Mouse (Mus musculus) embryonic stem cell, embryonic (primary cell): ENCODE measurements at regions not wholly inside any gene's neighbourhood (a gene's known extent, or its start where the extent isn't known, plus 50 kb on each side); places are given as distances from the start of the nearest gene placed in this dataset.

Experiments used
- CTCF ChIA-PET, 4 experiments: fragments of 300-600 bp in 2 of 4; fragments of 350-600 bp in 2 of 4; sonication (Branson Sonifier 250); formaldehyde crosslinking; loops; one replicate each; lab custom pipeline; 2022; ENCODE audit warnings: inconsistent platforms in 2 of 4; lab: Charles Lee
- POLR2A ChIA-PET, 4 experiments: fragments of 300-600 bp in 2 of 4; fragments of 350-600 bp in 2 of 4; sonication (Branson Sonifier 250); formaldehyde crosslinking; loops; one replicate each; lab custom pipeline; 2022; ENCODE audit warnings: antibody characterized with exemption in 4 of 4, inconsistent platforms in 1 of 4; lab: Charles Lee

DNA sequence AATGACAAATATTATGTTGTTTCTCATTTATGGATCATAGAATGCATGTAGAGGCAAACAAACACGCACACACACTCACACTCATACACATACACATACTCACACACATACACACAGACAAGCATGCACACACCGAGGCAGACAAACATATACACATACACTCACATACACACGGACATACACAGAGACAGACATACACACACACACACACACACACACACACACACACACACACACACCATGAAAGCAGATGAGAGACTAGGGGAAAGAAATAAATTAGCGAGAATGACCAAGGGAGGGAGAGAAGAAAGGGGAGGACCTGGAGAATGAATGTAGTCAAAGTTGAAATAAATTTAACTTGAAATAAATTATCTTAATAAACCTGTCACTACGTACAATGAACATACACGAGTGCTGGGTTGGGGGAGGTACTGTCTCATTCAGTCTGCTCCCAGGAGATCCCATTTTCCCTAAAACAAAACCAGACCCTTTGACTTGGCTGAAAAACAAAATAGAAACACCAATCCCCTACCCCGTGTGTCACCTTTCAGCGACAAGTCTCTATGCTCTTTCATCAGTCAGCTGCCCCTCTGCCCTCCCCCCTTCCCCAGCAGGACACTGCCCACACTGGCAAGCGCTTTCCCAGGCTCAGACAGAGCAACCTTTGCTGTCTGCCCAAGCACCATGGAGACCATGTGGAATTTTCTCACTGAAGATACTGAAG lies 167.7 kb downstream of the Qdpr start:
- POLR2A ChIA-PET = no interaction called here
- CTCF ChIA-PET = no interaction called here

DNA sequence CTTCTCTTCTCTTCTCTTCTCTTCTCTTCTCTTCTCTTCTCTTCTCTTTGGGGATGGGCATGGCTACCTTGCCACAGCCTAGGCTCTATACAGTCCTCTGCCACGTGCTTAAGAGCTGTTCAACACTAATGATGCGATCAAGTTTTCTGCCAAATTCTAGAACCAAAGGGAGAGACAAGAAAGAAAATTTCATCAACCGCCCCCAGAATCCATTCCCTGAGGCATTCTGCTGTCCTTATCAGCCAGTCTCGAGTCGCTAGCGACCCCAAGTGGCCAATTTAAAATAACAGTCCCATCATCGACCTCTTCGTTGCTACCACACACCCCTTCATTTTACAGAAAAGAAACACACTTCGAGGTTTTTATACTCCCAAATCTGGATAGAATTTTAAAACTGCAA lies 171.5 kb downstream of the Qdpr start:
- ChIA-PET POLR2A (no interaction called here), CTCF (interaction anchor here in 3 of 4 experiments (0.7 to 1.4 kb wide), 4 partner anchors 10 to 141 kb away, joined by 3 to 6 read pairs (median 4); no protein-coding TSS in a partner anchor)

DNA sequence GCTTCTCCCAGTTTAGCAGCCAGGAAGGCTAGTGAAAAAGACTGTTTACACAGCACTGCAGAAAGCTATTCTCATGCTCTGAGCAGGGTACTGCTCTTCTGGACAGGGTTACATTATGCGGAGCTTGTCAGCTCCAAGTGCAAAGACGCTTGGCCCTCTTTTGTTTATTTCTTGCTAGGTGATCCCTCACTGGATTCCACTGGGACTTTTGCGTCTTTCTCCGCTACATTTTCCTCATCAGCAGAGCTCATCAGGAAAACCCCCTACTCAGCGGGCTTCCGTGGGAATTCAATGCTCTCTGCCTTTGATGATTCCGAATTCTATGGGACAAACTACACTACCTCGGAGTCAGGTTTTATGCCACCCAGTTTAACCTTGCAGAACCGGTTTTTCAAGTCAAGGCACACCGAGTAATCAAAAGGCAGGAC lies 172.0 kb downstream of the Qdpr start:
- CTCF ChIA-PET = interaction anchor here in 3 of 4 experiments (0.6 to 1.4 kb wide), 5 partner anchors 9 to 142 kb away, joined by 3 to 4 read pairs (median 3); no protein-coding TSS in a partner anchor
- POLR2A ChIA-PET = no interaction called here

DNA sequence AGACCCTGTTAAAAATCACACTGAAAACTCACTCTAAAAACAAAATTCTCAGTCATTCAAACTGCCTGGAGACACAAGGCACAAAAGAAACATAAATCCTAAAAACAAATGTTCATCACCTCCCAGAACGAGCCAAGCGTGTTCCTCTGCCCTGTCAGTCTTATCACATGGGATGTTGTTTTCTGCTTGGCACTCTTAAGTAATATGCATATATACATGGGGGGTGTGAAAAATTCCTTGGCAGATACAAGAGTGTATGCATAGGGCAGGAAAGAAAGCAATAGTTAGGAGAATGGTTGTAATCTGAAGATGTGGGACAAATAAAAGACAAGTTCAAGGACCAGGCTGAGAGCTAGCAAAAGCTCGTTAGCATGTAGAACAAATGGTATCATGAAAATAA lies 179.4 kb downstream of the Qdpr start:
- POLR2A ChIA-PET = no interaction called here

GRCm38 (mm10) chr5:45269391-45269790 lies 180.6 kb downstream of the Qdpr start:
- ChIA-PET CTCF (interaction anchor here in 1 of 4 experiments (1.6 kb wide), 1 partner anchor 9 kb away, joined by 3 read pairs; no protein-coding TSS in a partner anchor), POLR2A (no interaction called here)

More for the DNA sequence above, 179.4 kb downstream of the Qdpr start:
- CTCF ChIA-PET = no interaction called here

GRCm38 (mm10) chr5:45266914-45267313 lies 183.1 kb downstream of the Qdpr start:
- ChIA-PET POLR2A (no interaction called here), CTCF (no interaction called here)

DNA sequence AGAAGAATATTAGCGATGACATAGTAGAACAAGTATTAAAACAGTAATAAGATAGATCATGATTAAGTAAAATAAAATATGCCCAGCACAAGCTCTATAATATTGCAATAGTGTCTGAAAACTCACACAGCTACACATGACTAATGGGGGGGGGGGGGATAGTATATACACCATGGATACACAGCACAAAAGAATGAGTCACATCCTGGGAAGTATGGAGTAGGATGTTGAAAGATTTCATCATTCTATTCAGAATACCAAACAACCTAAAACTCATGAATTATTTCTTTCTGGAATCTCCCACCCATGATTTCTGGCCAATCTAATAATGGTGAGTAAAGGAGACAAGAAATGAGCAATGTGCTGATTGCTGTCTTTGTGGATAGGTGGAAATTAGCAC lies 191.6 kb downstream of the Qdpr start:
- CTCF ChIA-PET = no interaction called here

DNA sequence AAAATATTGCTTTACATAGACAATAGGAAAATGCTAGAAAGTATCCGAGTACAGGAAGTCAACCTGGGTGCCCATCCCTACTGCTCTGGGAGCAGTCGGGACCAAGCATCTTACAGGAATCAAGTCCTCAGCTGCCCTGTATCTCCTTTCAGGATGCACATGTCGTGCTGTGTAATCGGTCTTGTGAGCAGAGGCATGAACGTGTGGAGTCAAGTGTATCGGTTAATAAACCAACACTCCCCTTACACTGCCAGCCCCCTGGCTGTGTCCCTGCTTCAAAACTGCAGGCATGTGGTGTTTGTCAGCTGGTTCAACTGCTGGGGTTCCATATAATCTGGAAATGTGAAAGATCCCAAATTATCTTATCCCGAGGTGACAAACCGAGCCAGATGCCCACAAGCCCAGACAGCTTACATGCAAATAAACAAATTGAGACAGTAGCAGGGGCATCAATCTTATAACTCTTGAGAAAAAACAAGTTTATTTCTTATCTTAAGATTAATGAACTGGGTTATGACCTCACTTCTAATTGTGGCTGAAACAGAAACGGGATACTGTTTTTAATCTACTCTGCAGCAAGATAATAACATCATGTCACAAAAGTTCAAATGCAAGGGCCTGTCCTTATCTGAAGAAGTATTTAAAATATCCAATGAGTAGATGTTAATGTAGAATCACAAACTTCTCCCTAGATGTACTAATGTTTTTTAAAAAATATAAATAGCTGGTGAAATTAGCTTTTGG lies 193.6 kb downstream of the Qdpr start:
- POLR2A ChIA-PET = interaction anchor here in 1 of 4 experiments (0.6 kb wide), 1 partner anchor 315 kb away, joined by 6 read pairs; no protein-coding TSS in a partner anchor
- CTCF ChIA-PET = no interaction called here

More for the DNA sequence above, 191.6 kb downstream of the Qdpr start:
- POLR2A ChIA-PET = no interaction called here

DNA sequence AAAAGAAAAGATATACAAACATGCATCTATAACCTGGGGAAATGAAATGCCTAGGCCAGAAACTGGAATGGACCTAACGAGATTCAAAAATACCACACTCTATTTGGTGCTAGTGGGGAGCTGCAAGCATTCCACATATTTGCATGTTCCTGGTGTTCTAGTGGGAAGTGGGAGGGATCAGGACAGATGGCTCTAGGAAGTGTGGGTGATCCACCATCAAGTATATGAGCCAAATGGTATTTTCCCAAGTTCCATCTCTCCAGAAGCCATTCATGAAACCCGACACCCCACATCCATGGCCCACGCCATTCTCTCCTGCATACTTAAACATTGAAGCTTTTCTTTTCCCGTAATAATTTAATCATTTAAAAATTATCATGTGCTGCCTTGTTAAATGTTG lies 218.2 kb downstream of the Qdpr start:
- CTCF ChIA-PET = no interaction called here
- POLR2A ChIA-PET = no interaction called here

- ChIA-PET CTCF (no interaction called here), POLR2A (no interaction called here)
Measured at GRCm38 (mm10) chr5:45230097-45230496, 219.9 kb downstream of the Qdpr start.

DNA sequence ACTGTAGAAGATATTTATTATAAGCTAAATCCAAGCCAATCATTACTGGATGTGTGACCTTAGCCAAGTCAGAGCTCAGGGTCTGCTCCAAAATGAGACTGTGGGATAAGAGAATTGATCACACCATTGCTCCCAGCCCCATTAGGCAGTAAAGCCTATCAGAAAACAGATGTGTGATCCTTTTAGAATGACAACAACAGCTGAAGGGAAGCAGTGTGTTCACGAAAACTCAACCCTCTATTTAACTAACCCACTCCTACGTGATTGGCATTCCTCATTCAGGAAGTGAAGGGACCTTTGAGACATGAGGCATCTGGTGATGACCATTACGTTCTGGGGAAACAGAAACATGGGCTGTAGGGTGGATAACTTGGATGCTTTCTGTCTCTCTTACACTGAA lies 220.6 kb downstream of the Qdpr start:
- POLR2A ChIA-PET = no interaction called here
- CTCF ChIA-PET = no interaction called here

DNA sequence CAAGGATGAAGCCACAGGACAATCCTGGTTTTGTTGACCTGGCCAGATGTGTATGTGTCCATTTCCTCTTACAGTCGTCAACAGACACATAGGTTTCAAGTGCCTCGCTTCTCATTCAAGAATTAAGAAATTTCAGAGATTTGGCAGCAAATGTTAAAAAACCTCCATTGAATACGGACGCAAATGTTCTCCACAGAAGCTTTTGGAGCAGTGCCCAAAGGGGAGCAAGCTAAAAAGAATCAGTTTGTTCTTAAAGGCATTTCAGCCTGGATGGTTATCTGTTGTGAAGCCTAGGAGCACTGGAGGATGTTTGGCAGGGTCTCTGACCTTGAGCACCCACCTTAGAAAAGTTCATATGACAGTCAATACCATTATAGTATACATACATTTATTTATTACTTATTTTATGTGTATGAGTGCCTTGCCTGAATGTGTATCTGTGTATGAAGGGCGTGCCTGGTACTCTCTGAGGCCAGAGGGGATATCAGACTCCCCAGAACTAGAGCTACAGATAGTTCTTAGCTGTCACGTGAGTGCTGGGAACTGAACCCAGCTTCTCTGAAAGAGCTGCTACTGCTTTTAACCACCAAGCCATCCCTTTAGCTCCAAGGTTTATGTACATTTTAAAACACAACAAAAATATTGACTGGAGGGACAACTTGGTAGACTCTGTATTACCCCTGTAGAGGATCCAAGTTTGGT lies 221.7 kb downstream of the Qdpr start:
- ChIA-PET POLR2A (no interaction called here), CTCF (no interaction called here)

GRCm38 (mm10) chr5:45220272-45220916 lies 229.6 kb downstream of the Qdpr start:
- ChIA-PET CTCF (no interaction called here), POLR2A (no interaction called here)

DNA sequence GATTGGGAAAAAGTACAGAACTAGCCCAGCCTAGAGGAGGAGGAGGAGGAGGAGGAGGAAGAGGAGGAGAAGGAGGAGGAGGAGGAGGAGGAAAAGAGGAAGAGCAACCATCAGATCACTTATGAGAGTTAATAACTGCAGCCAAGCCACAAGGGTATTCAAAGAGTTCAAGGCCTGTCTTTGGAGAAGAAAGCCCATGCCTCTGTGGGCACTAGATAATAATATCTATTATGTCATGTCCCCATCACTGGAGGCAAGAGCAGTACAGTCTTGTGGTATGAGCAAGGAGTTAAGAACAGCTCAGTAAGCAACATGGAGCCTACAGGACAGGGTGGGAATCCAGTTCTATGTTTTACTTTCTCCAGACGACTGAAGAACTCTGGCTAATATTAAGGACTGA lies 230.5 kb downstream of the Qdpr start:
- ChIA-PET POLR2A (no interaction called here), CTCF (no interaction called here)

DNA sequence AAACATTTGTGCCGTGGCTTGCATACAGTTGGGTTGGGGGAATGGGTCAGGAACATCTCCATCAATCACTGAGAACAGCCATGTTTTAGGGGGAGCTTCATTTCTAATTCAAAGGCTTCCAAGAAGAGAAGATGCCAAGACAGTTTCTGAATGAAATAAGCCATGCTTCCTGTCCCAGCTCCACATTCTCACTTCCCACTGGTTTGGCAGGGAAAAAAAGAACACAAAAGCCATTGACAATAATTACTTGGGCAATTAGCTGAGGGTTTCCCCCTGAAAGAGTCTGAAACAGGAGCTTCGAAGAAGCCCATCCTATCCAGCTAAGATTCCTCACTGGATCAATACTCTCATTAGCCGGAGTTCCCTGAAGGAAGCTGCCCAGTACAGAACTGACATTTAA lies 230.9 kb downstream of the Qdpr start:
- CTCF ChIA-PET = interaction anchor here in 2 of 4 experiments (0.6 to 0.7 kb wide), 2 partner anchors 1187 to 1796 kb away, joined by 3 to 21 read pairs; no protein-coding TSS in a partner anchor
- POLR2A ChIA-PET = interaction anchor here in 2 of 4 experiments (0.6 kb wide), 3 partner anchors 10 to 668 kb away, joined by 3 to 4 read pairs (median 3); no protein-coding TSS in a partner anchor

DNA sequence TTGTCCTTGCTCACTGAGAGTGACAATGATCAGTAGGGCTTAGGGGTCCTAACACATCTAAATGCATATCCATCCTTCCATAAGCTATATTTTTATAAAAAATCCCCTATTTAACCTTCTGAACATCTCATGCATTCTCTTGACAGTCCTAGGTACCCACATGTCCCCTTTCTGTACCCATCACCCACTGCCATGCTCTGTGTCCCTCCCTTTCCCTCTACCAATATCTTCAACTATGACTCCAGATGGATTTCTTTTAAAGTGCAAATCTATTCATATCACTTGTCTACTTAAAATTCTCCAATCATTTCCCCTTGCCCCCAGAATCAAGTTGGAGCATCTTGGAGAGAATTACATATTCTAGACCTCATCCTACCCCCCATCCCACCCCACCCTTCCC lies 235.6 kb downstream of the Qdpr start:
- POLR2A ChIA-PET = no interaction called here
- CTCF ChIA-PET = no interaction called here

- CTCF ChIA-PET = no interaction called here
Measured at GRCm38 (mm10) chr5:45198408-45198807, 251.6 kb downstream of the Qdpr start.

DNA sequence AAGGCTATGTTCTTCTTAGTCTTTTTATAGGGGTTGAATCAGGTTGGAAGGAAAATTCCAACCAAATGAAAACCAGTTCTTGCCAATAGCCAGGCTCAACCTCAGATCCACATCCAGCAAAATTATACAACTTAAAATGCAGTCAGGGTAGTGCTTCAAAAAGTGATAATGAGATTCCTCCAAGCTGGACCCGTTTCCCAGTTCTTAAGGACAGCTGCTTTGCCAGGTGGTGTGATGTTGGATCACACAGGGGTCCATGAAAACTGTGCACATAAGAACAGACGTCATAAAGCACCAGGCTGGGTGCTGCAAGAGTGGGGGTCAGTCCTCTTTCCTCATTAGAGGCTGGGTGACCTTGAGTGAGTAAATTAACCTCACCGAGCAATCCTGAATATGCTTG lies 253.9 kb downstream of the Qdpr start:
- POLR2A ChIA-PET = no interaction called here
- CTCF ChIA-PET = no interaction called here

More at GRCm38 (mm10) chr5:45198408-45198807, 251.6 kb downstream of the Qdpr start:
- POLR2A ChIA-PET = no interaction called here

GRCm38 (mm10) chr5:45192287-45192686 lies 257.7 kb downstream of the Qdpr start:
- ChIA-PET CTCF (no interaction called here), POLR2A (no interaction called here)
